Mouse (Mus musculus) hindbrain, embryonic 11.5 days (tissue): ENCODE measurements around the gene Cacna1f. TPM values are rescaled to one million over a fixed set of nuclear protein-coding genes. Genes with fewer than 3 reads are reported as not detected.

Source experiments
- ATAC-seq: fragments of 200-750 bp; cut with Nextera tagmentation; 2 replicates; pipeline ENCODE4 v1.8.0; 2017; ENCODE audit warnings: mild to moderate bottlenecking, moderate TSS enrichment, moderate library complexity; ENCODE audit not compliant: low FRiP score
- DNase-seq: peaks from one replicate; pipeline ENCODE4 v3.0.0-alpha.2; 2015; ENCODE audit warnings: low spot score
- H3K27ac ChIP-seq: fragments of 300-500 bp; sonication (generic); 2 replicates; pipeline ENCODE4 v1.5.1; 2014; ENCODE audit warnings: mild to moderate bottlenecking, low read depth, low read length
- H3K27me3 ChIP-seq: fragments of 300-500 bp; sonication (generic); 2 replicates; pipeline ENCODE4 v1.6.1; 2014; ENCODE audit warnings: mild to moderate bottlenecking, low read length, moderate library complexity, mixed read lengths; ENCODE audit not compliant: control insufficient read depth, insufficient read depth
- H3K36me3 ChIP-seq: fragments of 300-500 bp; sonication (generic); 2 replicates; pipeline ENCODE4 v1.6.1; 2014; ENCODE audit warnings: mild to moderate bottlenecking, low read length, moderate library complexity, mixed read lengths; ENCODE audit not compliant: control insufficient read depth, insufficient read depth
- H3K4me1 ChIP-seq: fragments of 300-500 bp; sonication (generic); replicated peaks from 2 replicates; pipeline ENCODE4 v1.6.1; 2014; ENCODE audit warnings: low read length, mixed read lengths; ENCODE audit not compliant: control insufficient read depth, insufficient read depth
- H3K4me2 ChIP-seq: fragments of 300-500 bp; sonication (generic); replicated peaks from 2 replicates; pipeline ENCODE4 v1.6.1; 2014; ENCODE audit warnings: mild to moderate bottlenecking, low read depth, low read length
- H3K4me3 ChIP-seq: fragments of 300-500 bp; sonication (generic); 2 replicates; pipeline ENCODE4 v1.5.1; 2014; ENCODE audit warnings: low read depth, low read length
- H3K9ac ChIP-seq: fragments of 300-500 bp; sonication (generic); 2 replicates; pipeline ENCODE4 v1.6.1; 2014; ENCODE audit warnings: low read depth, low read length
- H3K9me3 ChIP-seq: fragments of 300-500 bp; sonication (generic); 2 replicates; pipeline ENCODE4 v1.6.1; 2016; ENCODE audit warnings: low read length; ENCODE audit not compliant: control insufficient read depth
- WGBS: fragments of 180-500 bp; shearing (Covaris S2); extraction: QIAGEN DNeasy Blood & Tissue Kit; methylation state at CpG from one replicate; pipeline ENCODE4 v1.1.7; 2014; 5-methylcytosine and 5-hydroxymethylcytosine counted together
- polyA plus RNA-seq: library from polyadenylated mRNA; unstranded; fragments of >200 nt; fragmentation: Nextera tagmentation; extraction: Ambion mirVana; gene quantifications from 2 replicates; pipeline ENCODE4 v1.2.1, GENCODE M21; 2014

Cacna1f gene
- polyA plus RNA-seq, 1 experiment from 2014 or later, result not detected

DNA sequence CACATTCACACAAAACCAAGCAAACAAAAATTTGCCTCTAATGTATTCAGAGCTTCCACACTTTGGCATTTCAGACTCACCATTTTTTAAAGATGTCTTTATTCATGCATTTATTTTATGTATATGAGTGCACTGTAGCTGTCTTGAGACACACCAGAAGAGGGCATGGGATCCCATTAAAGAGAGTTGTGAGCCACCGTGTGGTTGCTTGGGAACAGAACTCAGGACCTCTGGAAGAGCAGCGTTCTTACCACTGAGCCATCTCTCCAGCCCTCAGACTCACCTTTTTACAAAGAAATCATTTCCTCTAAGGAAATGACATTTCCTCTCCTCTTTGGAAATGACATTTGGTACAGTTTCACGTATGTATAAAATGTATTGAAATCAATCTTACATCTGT is 72.1 kb downstream of the Cacna1f start:
- Histone ChIP-seq H3K4me3 (no peak overlapping the region), H3K27ac (no peak overlapping the region), H3K9ac (no peak overlapping the region), H3K4me2 (no peak overlapping the region), H3K4me1 (no peaks in the 10 kb centered on the region), H3K9me3 (no peaks in the 10 kb centered on the region), H3K36me3 (no peaks in the 10 kb centered on the region), H3K27me3 (no peaks in the 10 kb centered on the region)
- WGBS, result 40% methylated on average over 3 of the region's 3 CpGs
- ATAC-seq (no peak), DNase-seq (no peak)

DNA sequence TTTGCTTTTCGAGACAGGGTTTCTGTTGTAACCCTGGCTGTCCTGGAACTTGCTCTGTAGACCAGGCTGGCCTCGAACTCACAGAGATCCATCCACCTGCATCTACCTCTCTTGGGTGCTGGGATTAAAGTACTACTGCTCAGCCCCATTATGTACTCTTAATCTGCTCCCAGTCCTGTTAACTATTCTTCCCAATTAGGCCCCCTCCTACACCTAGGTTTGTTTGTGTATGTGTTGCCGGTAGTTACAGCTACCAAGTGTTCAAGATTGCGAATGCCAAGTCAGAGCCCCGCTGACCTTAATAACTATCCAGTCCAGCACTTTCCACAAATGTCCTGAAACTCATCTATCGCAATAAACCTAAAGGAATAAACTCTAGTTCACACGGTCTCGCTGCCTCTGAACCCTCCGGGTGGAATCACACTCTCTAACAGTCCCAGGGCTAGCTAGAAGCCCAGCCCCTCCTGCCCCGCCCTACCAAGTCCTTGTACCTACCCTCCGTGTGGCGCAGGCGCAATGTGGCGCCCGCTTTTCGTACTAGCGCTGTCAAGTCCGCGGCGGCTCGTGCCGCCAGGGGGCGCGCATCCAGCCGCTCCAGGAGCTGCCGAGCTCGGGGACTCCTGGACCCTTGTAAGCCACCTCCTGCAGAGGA is 72.6 kb downstream of the Cacna1f start:
- H3K4me1 ChIP-seq, result no peaks in the 10 kb centered on the region
- H3K27ac ChIP-seq, result no peak overlapping the region
- DNase-seq, result peak; percentile 93
- no peaks in the 10 kb centered on the region for H3K9me3 ChIP-seq
- peak overlapping the region; percentile 36 for H3K4me2 ChIP-seq
- no peaks in the 10 kb centered on the region for H3K27me3 ChIP-seq
- WGBS, result 22% methylated on average over 27 of the region's 27 CpGs
- peak; percentile 89 for ATAC-seq
- H3K9ac ChIP-seq, result no peak overlapping the region
- H3K36me3 ChIP-seq, result no peaks in the 10 kb centered on the region
- peak overlapping the region; percentile 12; the same call in 1 of the 2 replicates for H3K4me3 ChIP-seq

DNA sequence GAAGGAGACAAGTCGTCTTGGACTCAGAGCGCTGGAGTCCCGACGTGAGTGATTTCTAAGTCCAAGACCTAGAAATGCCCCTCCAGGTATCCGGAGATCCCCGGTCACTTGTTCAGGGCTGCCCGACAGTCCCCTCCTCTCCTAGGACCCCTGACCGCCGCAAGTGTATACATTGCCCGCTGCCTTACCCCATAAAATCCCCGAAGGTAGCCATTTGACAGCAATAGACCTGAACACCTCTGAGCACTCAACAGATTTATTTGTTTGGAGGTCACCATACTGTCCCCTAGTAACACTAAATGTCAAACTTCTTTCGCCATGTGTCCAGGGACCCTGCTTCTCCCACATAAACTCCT is 73.2 kb downstream of the Cacna1f start:
- Histone ChIP-seq H3K9ac (no peak overlapping the region), H3K4me2 (peak overlapping the region; percentile 36), H3K4me1 (no peaks in the 10 kb centered on the region), H3K9me3 (no peaks in the 10 kb centered on the region), H3K4me3 (peak overlapping the region; percentile 12; the same call in 1 of the 2 replicates), H3K36me3 (no peaks in the 10 kb centered on the region), H3K27me3 (no peaks in the 10 kb centered on the region), H3K27ac (no peak overlapping the region)
- 25% methylated on average over 12 of the region's 12 CpGs for WGBS
- ATAC-seq (peak; percentile 51; the same call in 1 of the 2 replicates), DNase-seq (no peak)

DNA sequence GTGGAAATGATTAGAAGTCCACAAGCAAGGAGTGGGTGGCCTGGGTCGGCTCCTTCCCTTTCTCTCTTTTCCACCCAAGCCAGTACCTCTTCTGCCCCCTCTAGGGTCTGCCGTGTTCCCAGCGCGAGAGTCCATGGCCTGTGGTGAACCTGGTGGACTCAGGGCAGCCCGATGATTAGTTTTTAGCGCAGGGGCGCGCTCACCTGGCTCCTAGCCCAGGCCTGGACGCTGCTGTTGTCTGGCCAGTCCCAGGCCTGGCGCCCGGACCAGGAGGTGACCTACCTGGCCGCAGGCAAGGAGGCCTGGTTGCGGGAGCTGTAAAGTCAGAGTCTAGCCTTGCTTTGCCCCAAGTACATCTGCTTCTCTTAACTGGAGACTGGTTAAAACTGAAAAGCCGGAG is 74.0 kb downstream of the Cacna1f start, which contains the start of gene Magix:
Gene Magix, minus strand, starts transcription at position 388 of the 400 bp plus-strand sequence.
- no peaks in the 10 kb centered on the region for H3K4me1 ChIP-seq
- H3K4me2 ChIP-seq, result peak within 1 kb of the TSS; percentile 36
- no peaks in the 10 kb centered on the region for H3K9me3 ChIP-seq
- 63% methylated on average over 14 of the region's 14 CpGs for whole genome bisulfite sequencing
- no peak within 1 kb of the TSS for H3K27ac ChIP-seq
- H3K9ac ChIP-seq, result no peak within 1 kb of the TSS
- no peaks in the 10 kb centered on the region for H3K36me3 ChIP-seq
- DNase-seq (no peak), ATAC-seq (no peak)
- H3K27me3 ChIP-seq, result no peaks in the 10 kb centered on the region
- H3K4me3 ChIP-seq, result peak within 1 kb of the TSS; percentile 12; the same call in 1 of the 2 replicates

Other genes with a start within 250 kb of the Cacna1f start
- gene Usp27x, start 231.3 kb upstream of the Cacna1f start, polyA plus RNA-seq, result 0.45 and 0.83 TPM in 2 replicates
- gene Foxp3, start 33.4 kb upstream of the Cacna1f start, polyA plus RNA-seq, result 0.10 TPM in 1 of 2 replicates, not detected in the other
- gene Ppp1r3f, start 32.8 kb upstream of the Cacna1f start, polyA plus RNA-seq, result 1.3 and 1.6 TPM in 2 replicates
- 22.4 and 25.8 TPM in 2 replicates for gene Ccdc22, start 1.6 kb upstream of the Cacna1f start, polyA plus RNA-seq
- gene Syp, start 31.4 kb downstream of the Cacna1f start, polyA plus RNA-seq, result 13.9 and 14.5 TPM in 2 replicates
- 1.9 and 2.5 TPM in 2 replicates for gene Prickle3, start 50.2 kb downstream of the Cacna1f start, polyA plus RNA-seq
- 45.7 and 49.3 TPM in 2 replicates for gene Plp2, start 64.3 kb downstream of the Cacna1f start, polyA plus RNA-seq
- gene Magix, start 74.2 kb downstream of the Cacna1f start, polyA plus RNA-seq, result 0.07 and 0.25 TPM in 2 replicates
- gene Gpkow, start 90.0 kb downstream of the Cacna1f start, polyA plus RNA-seq, result 35.6 and 47.7 TPM in 2 replicates
- gene Wdr45, start 107.2 kb downstream of the Cacna1f start, polyA plus RNA-seq, result 16.1 and 18.7 TPM in 2 replicates
- not detected in 2 replicates for gene Gm45208, start 115.2 kb downstream of the Cacna1f start, polyA plus RNA-seq
- gene Praf2, start 121.4 kb downstream of the Cacna1f start, polyA plus RNA-seq, result 98.3 and 108 TPM in 2 replicates
- gene Ccdc120, start 143.8 kb downstream of the Cacna1f start, polyA plus RNA-seq, result 19.9 and 21.5 TPM in 2 replicates
- 18.5 and 21.7 TPM in 2 replicates for gene Tfe3, start 155.5 kb downstream of the Cacna1f start, polyA plus RNA-seq
- gene Gripap1, start 182.7 kb downstream of the Cacna1f start, polyA plus RNA-seq, result 46.1 and 53.6 TPM in 2 replicates
- gene Kcnd1, start 215.2 kb downstream of the Cacna1f start, polyA plus RNA-seq, result 1.6 and 2.2 TPM in 2 replicates
- 32.4 and 37.5 TPM in 2 replicates for gene Otud5, start 234.3 kb downstream of the Cacna1f start, polyA plus RNA-seq